Mouse (Mus musculus) bone marrow macrophage, adult 2 months (primary cell): ENCODE results near the gene Atg10.

Experiments used
- CTCF ChIP-seq: IDR thresholded peaks from 2 replicates; pipeline ENCODE4 v1.5.1; 2012; ENCODE audit warnings: low read depth, mild to moderate bottlenecking, low read length, moderate library complexity
- POLR2A ChIP-seq: IDR thresholded peaks from 2 replicates; pipeline ENCODE4 v1.6.1; 2012; ENCODE audit warnings: mild to moderate bottlenecking, low read depth, low read length, borderline replicate concordance

GRCm38 (mm10) chr13:90924072-90924471 is 299.7 kb downstream of the Atg10 start:
- TF ChIP-seq CTCF (no peak), POLR2A (no peak)
